ENCODE assay signal across 25 mouse cellular contexts in genomic region chr13:47099265-47099664, GRCm38 (mm10). TPM values are rescaled to one million over a fixed set of nuclear protein-coding genes. Genes with fewer than 3 reads are reported as not detected.
DNase-seq lines count a peak whose midpoint lies in the region; ATAC-seq and TF ChIP-seq lines count a peak whose summit lies in the region.
"Had no signal": no experiment of that assay in that cellular context is flagged by ENCODE, and none has a peak within 500 bp of the region (broad histone marks: within the 10 kb centered on the region; RNA-seq: fewer than 3 reads in every experiment).

No protein-coding gene starts in this region.

- no peaks in the 10 kb centered on the region for H3K27me3 ChIP-seq in lung, postnatal 0 days (replicated peaks; ENCODE audit: insufficient read depth, low read length)
- H3K27me3 ChIP-seq: CH12.LX, Patski had no signal

- H3K27ac ChIP-seq in lung, postnatal 0 days (ENCODE audit: low read length) = no peak overlapping the region

- H3K4me3 ChIP-seq in lung, postnatal 0 days (ENCODE audit: low read depth, low read length) = no peak overlapping the region

- H3K36me3 ChIP-seq in lung, postnatal 0 days (ENCODE audit: insufficient read depth, low read length) = peaks cover 10% of the 10 kb centered on the region; the same call in 1 of the 2 replicates

- H3K4me2 ChIP-seq in lung, postnatal 0 days (replicated peaks; ENCODE audit: low read depth, low read length) = no peak overlapping the region

- H3K9ac ChIP-seq in lung, postnatal 0 days (replicated peaks; ENCODE audit: low read depth) = no peak overlapping the region

- ATAC-seq in lung, postnatal 0 days = no peak
- ATAC-seq in granulocyte monocyte progenitor cell, adult 5-6 weeks (replicated peaks; ENCODE audit: poor library complexity, severe bottlenecking) = peak; percentile 55; the same call in 1 of the 2 replicates
- ATAC-seq in megakaryocyte progenitor cell, adult 5-6 weeks (replicated peaks; ENCODE audit: poor library complexity) = no peak
- ATAC-seq: activated CD4-positive, CD25-positive, alpha-beta regulatory T cell, adult 4 months; CD4-positive, CD25-positive, alpha-beta regulatory T cell, adult 4 months; Patski had no signal

- no peak; the same call in 1 of the 2 replicates for TF ChIP-seq EP300 in lung, postnatal 0 days (IDR thresholded peaks at IDR 0.05)

- H3K4me1 ChIP-seq in lung, postnatal 0 days (ENCODE audit: insufficient read depth, low read depth, low read length) = peaks cover 4% of the 10 kb centered on the region; the same call in 1 of the 2 replicates

- H3K9me3 ChIP-seq in lung, postnatal 0 days (ENCODE audit: low read length) = no peaks in the 10 kb centered on the region
- H3K9me3 ChIP-seq: G1E had no signal

- TF ChIP-seq CTCF in lung, postnatal 0 days (IDR thresholded peaks at IDR 0.05) = no peak

- peak; percentile 39 for DNase-seq in lung, postnatal 0 days (ENCODE audit: low spot score)
- DNase-seq in lung, postnatal 25 days (ENCODE audit: low spot score) = no peak
- peak; percentile 13 for DNase-seq in lung, postnatal 36 days
- DNase-seq in lung, postnatal 14 days = no peak
- peak; percentile 52 for DNase-seq in A20 (ENCODE audit: low read depth, low spot score)
- DNase-seq in adrenal gland, adult 18-20 months (ENCODE audit: low spot score in 2 of 2) = no peak
- DNase-seq: adrenal gland, adult 2 months; adrenal gland, adult 8-10 months; adrenal gland, postnatal 10 days; adrenal gland, postnatal 14 days; adrenal gland, postnatal 25 days; adrenal gland, postnatal 36 days; B cell, adult 2 months; cerebellum, adult 11 months; cerebellum, adult 11-12 months; cerebellum, adult 18-20 months; cerebellum, adult 2 months had no signal

- WGBS in lung, postnatal 0 days = 49% methylated on average over 7 of the region's 7 CpGs

RNA-seq across cellular contexts. Expression of gene Dek, which starts 6.7 kb away (rescaled TPM):
- polyA plus RNA-seq in lung, postnatal 0 days (2015; fragmentation: Nextera tagmentation; extraction: Ambion mirVana) = 113 and 126 TPM in 2 replicates
- total RNA-seq in granulocyte monocyte progenitor cell, adult 5-6 weeks (2014; fragmentation: Nextera tagmentation) = 263 and 303 TPM in 2 replicates
- 597 and 629 TPM in 2 replicates for total RNA-seq in granulocyte monocyte progenitor cell, adult 5-6 weeks (2017)
- total RNA-seq in megakaryocyte progenitor cell, adult 5-6 weeks (2015) = 470 TPM in 2 replicates
- 476 and 558 TPM in 2 replicates for total RNA-seq in megakaryocyte progenitor cell, adult 5-6 weeks (2017)
- total RNA-seq in adrenal gland, adult 18-20 months (2021) = 10 to 100 TPM; 40.2 to 54.4 TPM

RNA-seq across cellular contexts. Expression of gene Rnf144b, which starts 23.2 kb away (rescaled TPM):
- polyA plus RNA-seq in lung, postnatal 0 days (2015; fragmentation: Nextera tagmentation; extraction: Ambion mirVana) = 3.2 and 4.0 TPM in 2 replicates
- 7.8 and 7.9 TPM in 2 replicates for total RNA-seq in granulocyte monocyte progenitor cell, adult 5-6 weeks (2014; fragmentation: Nextera tagmentation)
- total RNA-seq in granulocyte monocyte progenitor cell, adult 5-6 weeks (2017) = 6.9 and 9.1 TPM in 2 replicates
- total RNA-seq in megakaryocyte progenitor cell, adult 5-6 weeks (2015) = 7.0 and 10.6 TPM in 2 replicates
- total RNA-seq in megakaryocyte progenitor cell, adult 5-6 weeks (2017) = 7.4 and 10.8 TPM in 2 replicates
- 1 to 10 TPM; 4.4 to 5.0 TPM for total RNA-seq in adrenal gland, adult 18-20 months (2021)
- total RNA-seq: CH12.LX, MEL had no signal

RNA-seq across cellular contexts. Expression of gene Tpmt, which starts 54.7 kb away (rescaled TPM):
- polyA plus RNA-seq in lung, postnatal 0 days (2015; fragmentation: Nextera tagmentation; extraction: Ambion mirVana) = 6.8 and 7.4 TPM in 2 replicates
- total RNA-seq in granulocyte monocyte progenitor cell, adult 5-6 weeks (2014; fragmentation: Nextera tagmentation) = 1.5 and 9.1 TPM in 2 replicates
- 2.3 and 9.8 TPM in 2 replicates for total RNA-seq in granulocyte monocyte progenitor cell, adult 5-6 weeks (2017)
- total RNA-seq in megakaryocyte progenitor cell, adult 5-6 weeks (2015) = 6.5 and 9.4 TPM in 2 replicates
- 1.5 and 3.1 TPM in 2 replicates for total RNA-seq in megakaryocyte progenitor cell, adult 5-6 weeks (2017)
- total RNA-seq in adrenal gland, adult 18-20 months (2021) = 10 to 100 TPM in 1 of 2 experiments, 1 to 10 TPM in 1; 5.4 to 10.3 TPM

RNA-seq across cellular contexts. Expression of gene Kdm1b, which starts 56.0 kb away (rescaled TPM):
- polyA plus RNA-seq in lung, postnatal 0 days (2015; fragmentation: Nextera tagmentation; extraction: Ambion mirVana) = 7.0 and 9.5 TPM in 2 replicates
- 7.3 and 11.2 TPM in 2 replicates for total RNA-seq in granulocyte monocyte progenitor cell, adult 5-6 weeks (2014; fragmentation: Nextera tagmentation)
- 8.2 and 11.4 TPM in 2 replicates for total RNA-seq in granulocyte monocyte progenitor cell, adult 5-6 weeks (2017)
- 8.9 and 9.4 TPM in 2 replicates for total RNA-seq in megakaryocyte progenitor cell, adult 5-6 weeks (2015)
- 9.3 and 11.3 TPM in 2 replicates for total RNA-seq in megakaryocyte progenitor cell, adult 5-6 weeks (2017)
- 10 to 100 TPM; 10.2 to 11.1 TPM for total RNA-seq in adrenal gland, adult 18-20 months (2021)

Comparison
In these comparisons a context has a peak if more than half of its experiments do, and no peak if none do; other contexts are left out.
1. DNase-seq: peak in lung, postnatal 0 days (single experiment), lung, postnatal 36 days (single experiment) and A20 (single experiment); none in lung, postnatal 25 days (single experiment), lung, postnatal 14 days (single experiment) and adrenal gland, adult 18-20 months (0 of 2).
2. RNA of gene Dek, which starts 6.7 kb away (total RNA-seq): 263 to 629 TPM in granulocyte monocyte progenitor cell, adult 5-6 weeks and 470 to 558 TPM in megakaryocyte progenitor cell, adult 5-6 weeks; 40.2 to 54.4 TPM in adrenal gland, adult 18-20 months; every median in the first group is over 4 times any median in the second.